Mouse (Mus musculus) E14TG2a.4 (cell line): ENCODE data around the gene Gm21822.
"Not testable (repeated sequence)": the region's sequence is repeated elsewhere in the genome, so short reads cannot be mapped to it uniquely, and the experiment has no call there.

Experiments used
- CTCF ChIP-seq: conservative IDR thresholded peaks from 2 replicates; pipeline ENCODE4 v1.5.1; 2014; ENCODE audit warnings: low read length
- NANOG ChIP-seq: IDR thresholded peaks from 2 replicates; pipeline ENCODE4 v1.6.1; 2014; ENCODE audit warnings: borderline replicate concordance, low read length, mixed read lengths

DNA sequence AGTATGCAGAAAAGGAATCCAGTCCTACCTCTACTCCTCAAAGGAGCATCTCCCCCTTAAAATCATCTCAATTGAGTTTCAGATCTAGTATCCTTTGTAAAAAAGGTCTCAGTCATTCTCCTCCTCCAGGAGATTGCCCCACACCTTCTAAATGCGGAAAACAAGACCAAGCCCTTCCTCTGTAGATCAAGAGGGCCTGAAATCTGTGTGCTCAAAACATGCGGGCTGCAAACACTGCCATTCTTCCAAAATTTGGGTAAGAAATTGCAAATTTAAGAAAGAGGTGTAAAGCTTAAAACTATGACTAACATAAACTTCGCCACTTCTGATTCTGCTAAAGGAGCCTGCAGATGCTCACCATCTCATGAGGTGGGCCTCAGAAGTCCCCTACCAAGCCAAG is at the start of gene Gm21822:
- TF ChIP-seq CTCF, NANOG: not testable (repeated sequence)
